Mouse (Mus musculus) neural tube, embryonic 14.5 days (tissue): ENCODE data around the gene Reep1. TPM values are rescaled to one million over a fixed set of nuclear protein-coding genes. Genes with fewer than 3 reads are reported as not detected.

Experiments used
- ATAC-seq: fragments of 200-750 bp; cut with Nextera tagmentation; 2 replicates; pipeline ENCODE4 v1.8.0; 2017; ENCODE audit warnings: low read depth, mild to moderate bottlenecking, moderate TSS enrichment, moderate library complexity
- H3K27ac ChIP-seq: fragments of 300-500 bp; sonication (generic); 2 replicates; pipeline ENCODE4 v1.5.1; 2014; ENCODE audit warnings: low read depth, mild to moderate bottlenecking, control low read depth, low read length, moderate library complexity, mixed read lengths
- H3K27me3 ChIP-seq: fragments of 300-500 bp; sonication (generic); 2 replicates; pipeline ENCODE4 v1.6.1; 2014; ENCODE audit warnings: low read length; ENCODE audit not compliant: control insufficient read depth, insufficient read depth
- H3K36me3 ChIP-seq: fragments of 300-500 bp; sonication (generic); 2 replicates; pipeline ENCODE4 v1.6.1; 2014; ENCODE audit warnings: low read length, mixed read lengths; ENCODE audit not compliant: control insufficient read depth, insufficient read depth
- H3K4me1 ChIP-seq: fragments of 300-500 bp; sonication (generic); 2 replicates; pipeline ENCODE4 v1.6.1; 2014; ENCODE audit warnings: low read length; ENCODE audit not compliant: control insufficient read depth, insufficient read depth
- H3K4me2 ChIP-seq: fragments of 300-500 bp; sonication (generic); 2 replicates; pipeline ENCODE4 v1.6.1; 2014; ENCODE audit warnings: mild to moderate bottlenecking, low read depth, low read length, control low read depth
- H3K4me3 ChIP-seq: fragments of 300-500 bp; sonication (generic); 2 replicates; pipeline ENCODE4 v1.5.1; 2014; ENCODE audit warnings: low read depth, low read length, control low read depth, mixed read lengths
- H3K9ac ChIP-seq: fragments of 300-500 bp; sonication (generic); replicated peaks from 2 replicates; pipeline ENCODE4 v1.6.1; 2014; ENCODE audit warnings: low read depth, mild to moderate bottlenecking, control low read depth, low read length, mixed read lengths
- H3K9me3 ChIP-seq: fragments of 300-500 bp; sonication (generic); 2 replicates; pipeline ENCODE4 v1.6.1; 2016; ENCODE audit warnings: low read length; ENCODE audit not compliant: control insufficient read depth
- WGBS: fragments of 180-500 bp; shearing (Covaris S2); extraction: QIAGEN DNeasy Blood & Tissue Kit; methylation state at CpG from one replicate; pipeline ENCODE4 v1.1.7; 2014; 5-methylcytosine and 5-hydroxymethylcytosine counted together
- polyA plus RNA-seq: library from polyadenylated mRNA; unstranded; fragments of >200 nt; fragmentation: Nextera tagmentation; extraction: Ambion mirVana; gene quantifications from 2 replicates; pipeline ENCODE4 v1.2.1, GENCODE M21; 2014

The Reep1 gene
- 332 and 358 TPM in 2 replicates for polyA plus RNA-seq

GRCm38 (mm10) chr6:71707511-71708501 lies at the start of gene Reep1:
TSS of gene Reep1 (plus strand) at chr6:71707561.
- WGBS = 1% methylated on average over 91 of the region's 91 CpGs
- ATAC-seq = peak; percentile 93
- H3K9ac ChIP-seq = peak within 1 kb of the TSS; percentile 96

GRCm38 (mm10) chr6:71658290-71658689 lies 49.1 kb upstream of the Reep1 start:
- Histone ChIP-seq H3K4me2 (no peak overlapping the region), H3K9me3 (no peaks in the 10 kb centered on the region), H3K36me3 (no peaks in the 10 kb centered on the region), H3K4me3 (no peak overlapping the region), H3K27me3 (no peaks in the 10 kb centered on the region), H3K27ac (no peak overlapping the region), H3K9ac (no peak overlapping the region), H3K4me1 (no peaks in the 10 kb centered on the region)
- no peak for ATAC-seq
- WGBS = 79% methylated on average over 2 of the region's 2 CpGs

More at GRCm38 (mm10) chr6:71707511-71708501, at the start of gene Reep1:
- peak within 1 kb of the TSS; percentile 74 for H3K4me3 ChIP-seq
- H3K4me1 ChIP-seq = peaks cover 18% of the 10 kb centered on the region
- no peaks in the 10 kb centered on the region for H3K27me3 ChIP-seq
- H3K9me3 ChIP-seq = no peaks in the 10 kb centered on the region
- no peaks in the 10 kb centered on the region for H3K36me3 ChIP-seq
- peak within 1 kb of the TSS; percentile 83 for H3K4me2 ChIP-seq
- peak within 1 kb of the TSS; percentile 93 for H3K27ac ChIP-seq

- H3K9ac ChIP-seq = no peak overlapping the region
- H3K4me3 ChIP-seq = no peak overlapping the region
- no peaks in the 10 kb centered on the region for H3K9me3 ChIP-seq
- H3K36me3 ChIP-seq = no peaks in the 10 kb centered on the region
- H3K4me2 ChIP-seq = no peak overlapping the region
- no peak for ATAC-seq
- no peaks in the 10 kb centered on the region for H3K4me1 ChIP-seq
- WGBS = 71% methylated on average over 1 of the region's 1 CpGs
- H3K27me3 ChIP-seq = no peaks in the 10 kb centered on the region
- H3K27ac ChIP-seq = no peak overlapping the region
Observed at GRCm38 (mm10) chr6:71664511-71664910, 42.9 kb upstream of the Reep1 start.

- no peak overlapping the region for H3K4me2 ChIP-seq
- no peaks in the 10 kb centered on the region for H3K36me3 ChIP-seq
- ATAC-seq = no peak
- H3K27ac ChIP-seq = no peak overlapping the region
- no peaks in the 10 kb centered on the region for H3K9me3 ChIP-seq
- WGBS = 80% methylated on average over 2 of the region's 2 CpGs
- no peak overlapping the region for H3K9ac ChIP-seq
- H3K27me3 ChIP-seq = no peaks in the 10 kb centered on the region
- no peaks in the 10 kb centered on the region for H3K4me1 ChIP-seq
- H3K4me3 ChIP-seq = no peak overlapping the region
Observed at GRCm38 (mm10) chr6:71673166-71673565, 34.2 kb upstream of the Reep1 start.

DNA sequence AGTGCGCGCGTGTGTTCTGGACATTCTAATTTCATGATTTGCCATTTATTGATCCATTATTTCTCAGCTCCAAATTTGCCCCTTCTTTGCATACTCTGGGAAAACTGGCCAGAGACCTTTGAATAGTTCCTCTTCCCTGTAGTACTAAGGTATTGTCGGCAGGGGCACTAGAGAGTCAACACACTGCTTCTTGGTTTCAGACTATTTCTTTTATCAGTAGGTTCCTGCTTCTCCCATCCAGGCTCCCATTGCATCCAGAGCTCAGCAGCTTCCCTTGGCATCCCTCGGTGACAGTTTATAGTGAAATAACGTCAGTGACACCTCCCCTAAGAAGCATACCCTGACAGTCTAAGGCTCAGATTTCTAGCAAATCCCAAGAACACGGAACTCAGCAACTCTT lies 28.5 kb upstream of the Reep1 start:
- no peak for ATAC-seq
- H3K4me1 ChIP-seq = no peaks in the 10 kb centered on the region

GRCm38 (mm10) chr6:71695150-71695549 lies 12.2 kb upstream of the Reep1 start:
- Histone ChIP-seq H3K27me3 (no peaks in the 10 kb centered on the region), H3K4me2 (no peak overlapping the region), H3K4me3 (no peak overlapping the region), H3K4me1 (no peaks in the 10 kb centered on the region), H3K9me3 (no peaks in the 10 kb centered on the region), H3K27ac (no peak overlapping the region), H3K9ac (no peak overlapping the region), H3K36me3 (no peaks in the 10 kb centered on the region)
- no peak for ATAC-seq
- WGBS = 94% methylated on average over 2 of the region's 2 CpGs

More for the DNA sequence above, 28.5 kb upstream of the Reep1 start:
- Histone ChIP-seq H3K36me3 (no peaks in the 10 kb centered on the region), H3K4me3 (no peak overlapping the region), H3K4me2 (no peak overlapping the region), H3K27me3 (no peaks in the 10 kb centered on the region), H3K9ac (no peak overlapping the region), H3K9me3 (no peaks in the 10 kb centered on the region), H3K27ac (no peak overlapping the region)
- 68% methylated on average over 7 of the region's 7 CpGs for WGBS

GRCm38 (mm10) chr6:71695599-71695998 lies 11.8 kb upstream of the Reep1 start:
- no peaks in the 10 kb centered on the region for H3K36me3 ChIP-seq
- no peak overlapping the region for H3K4me3 ChIP-seq
- H3K4me2 ChIP-seq = no peak overlapping the region
- ATAC-seq = no peak
- no peaks in the 10 kb centered on the region for H3K9me3 ChIP-seq
- no peaks in the 10 kb centered on the region for H3K4me1 ChIP-seq
- no peak overlapping the region for H3K9ac ChIP-seq
- no peaks in the 10 kb centered on the region for H3K27me3 ChIP-seq
- 78% methylated on average over 3 of the region's 3 CpGs for WGBS
- H3K27ac ChIP-seq = no peak overlapping the region

DNA sequence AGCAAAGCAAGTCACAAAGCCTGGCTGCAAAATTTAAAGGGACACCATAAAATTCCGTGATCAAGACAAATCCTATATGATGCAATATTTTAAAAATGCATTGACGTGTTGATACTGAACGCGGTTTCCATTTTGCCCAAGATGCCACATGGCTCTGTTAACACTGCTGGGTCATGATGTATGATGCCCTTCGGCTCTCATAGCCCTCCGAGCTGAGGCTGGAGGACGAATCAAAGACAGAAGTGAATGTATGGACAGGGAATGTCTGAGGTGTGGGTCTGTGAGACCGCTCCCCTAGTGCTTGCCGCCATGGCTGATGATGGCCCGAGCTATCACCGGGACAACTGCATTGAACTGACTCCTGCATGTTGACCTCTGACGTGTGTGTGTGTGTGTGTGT lies 490 bp upstream of the Reep1 start:
- Histone ChIP-seq H3K4me1 (peaks cover 18% of the 10 kb centered on the region), H3K36me3 (no peaks in the 10 kb centered on the region), H3K27me3 (no peaks in the 10 kb centered on the region), H3K9ac (no peak overlapping the region), H3K4me3 (no peak overlapping the region), H3K4me2 (peak overlapping the region; percentile 83; the same call in 1 of the 2 replicates), H3K9me3 (no peaks in the 10 kb centered on the region), H3K27ac (no peak overlapping the region)
- WGBS = 70% methylated on average over 12 of the region's 12 CpGs
- ATAC-seq = no peak

DNA sequence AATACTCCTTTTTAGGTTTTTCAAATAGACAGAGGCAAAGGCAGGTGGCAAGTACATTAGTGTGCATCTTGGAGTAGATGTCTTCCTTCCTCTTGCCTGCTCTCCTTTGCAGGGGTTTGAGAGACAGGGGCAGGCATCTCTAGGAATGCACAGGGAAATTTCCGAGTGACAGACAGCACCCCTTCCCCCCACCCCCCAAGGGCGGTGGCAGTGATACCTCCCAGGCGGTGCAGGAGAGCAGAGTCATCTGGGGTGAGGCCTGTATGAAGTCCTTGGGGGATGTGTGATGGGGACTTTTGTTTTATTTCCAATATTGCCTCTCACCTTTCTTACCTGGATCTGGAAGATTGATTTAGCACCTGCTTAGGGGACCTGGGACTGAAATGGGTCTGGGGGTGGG lies 1.2 kb downstream of the Reep1 start:
- Histone ChIP-seq H3K9ac (peak overlapping the region; percentile 96), H3K27ac (peak overlapping the region; percentile 93), H3K4me3 (peak overlapping the region; percentile 74), H3K4me1 (peaks cover 18% of the 10 kb centered on the region), H3K9me3 (no peaks in the 10 kb centered on the region), H3K36me3 (no peaks in the 10 kb centered on the region), H3K4me2 (peak overlapping the region; percentile 83), H3K27me3 (no peaks in the 10 kb centered on the region)
- WGBS = 4% methylated on average over 3 of the region's 3 CpGs
- ATAC-seq = peak; percentile 19; the same call in 1 of the 2 replicates
